Mouse (Mus musculus): ENCODE data around the gene Ccdc85c.

GRCm38 (mm10) chr12:108227527-108227926, 47.7 kb downstream of the Ccdc85c start:
- no peak for TF ChIP-seq CTCF (IDR thresholded peaks at IDR 0.05; ENCODE audit: extremely low read depth, insufficient read depth, low read length)
- no peak for TF ChIP-seq POLR2A (IDR thresholded peaks at IDR 0.05; ENCODE audit: extremely low read depth, insufficient read depth, low read length)
